Mouse (Mus musculus) B cell, adult (primary cell): ENCODE data around the gene Olfr281. TPM values are rescaled to one million over a fixed set of nuclear protein-coding genes. Genes with fewer than 3 reads are reported as not detected.

ENCODE experiments used
- total RNA-seq: library from RNA; stranded (reverse); gene quantifications from 4 replicates; pipeline ENCODE4 v1.2.4, GENCODE M21; 2023; ENCODE audit not compliant: inconsistent age

Gene Olfr281
- not detected in 4 replicates for total RNA-seq

GRCm38 (mm10) chr15:98452288-98452687 is at the start of gene Olfr281:
Olfr281 (plus strand) TSS chr15:98452588.

GRCm38 (mm10) chr15:98430925-98431324 is 21.5 kb upstream of the Olfr281 start, which contains the start of gene Olfr282:
Olfr282 (plus strand) TSS chr15:98431225.

GRCm38 (mm10) chr15:98469596-98469995 is 17.2 kb downstream of the Olfr281 start, which contains the start of gene OR5BS1P:
OR5BS1P (plus strand) TSS chr15:98469896.

GRCm38 (mm10) chr15:98482701-98483100 is 30.3 kb downstream of the Olfr281 start, which contains the start of gene Lalba:
Lalba (minus strand) TSS chr15:98482721.

GRCm38 (mm10) chr15:98492102-98492501 is 39.7 kb downstream of the Olfr281 start, which contains the start of gene Olfr279:
Olfr279 (plus strand) TSS chr15:98492402.

Other genes starting within 250 kb of the Olfr281 start
- not detected in 4 replicates for gene Gm44579, start 231.6 kb upstream of the Olfr281 start, total RNA-seq
- not detected in 4 replicates for gene Olfr287, start 231.5 kb upstream of the Olfr281 start, total RNA-seq
- not detected in 4 replicates for gene Olfr286, start 218.1 kb upstream of the Olfr281 start, total RNA-seq
- gene H1fnt, start 195.3 kb upstream of the Olfr281 start, total RNA-seq, result not detected in 4 replicates
- not detected in 4 replicates for gene Zfp641, start 156.4 kb upstream of the Olfr281 start, total RNA-seq
- gene Olfr285, start 135.2 kb upstream of the Olfr281 start, total RNA-seq, result not detected in 4 replicates
- not detected in 4 replicates for gene Olfr284, start 111.6 kb upstream of the Olfr281 start, total RNA-seq
- gene Olfr283, start 71.6 kb upstream of the Olfr281 start, total RNA-seq, result not detected in 4 replicates
- gene Olfr282, start 21.4 kb upstream of the Olfr281 start, total RNA-seq, result not detected in 4 replicates
- gene OR5BS1P, start 17.3 kb downstream of the Olfr281 start, total RNA-seq, result not detected in 4 replicates
- 0.93 TPM in 1 of 4 replicates, not detected in the others for gene Lalba, start 30.1 kb downstream of the Olfr281 start, total RNA-seq
- gene Olfr279, start 39.8 kb downstream of the Olfr281 start, total RNA-seq, result not detected in 4 replicates
- 70.2 to 77.7 TPM (median 72.9 TPM) in 4 replicates for gene Kansl2, start 81.7 kb downstream of the Olfr281 start, total RNA-seq
- 128 to 168 TPM (median 160 TPM) in 4 replicates for gene Ccnt1, start 118.3 kb downstream of the Olfr281 start, total RNA-seq
- not detected in 4 replicates for gene 4930415O20Rik, start 118.4 kb downstream of the Olfr281 start, total RNA-seq
- gene Adcy6, start 157.5 kb downstream of the Olfr281 start, total RNA-seq, result 1.5 to 2.6 TPM (median 2.3 TPM) in 4 replicates
- gene Cacnb3, start 178.3 kb downstream of the Olfr281 start, total RNA-seq, result not detected in 4 replicates
- gene Ddx23, start 210.3 kb downstream of the Olfr281 start, total RNA-seq, result 129 to 154 TPM (median 140 TPM) in 4 replicates
- gene Rnd1, start 224.9 kb downstream of the Olfr281 start, total RNA-seq, result 0.63 to 1.6 TPM in 2 of 4 replicates, not detected in the others